Mouse (Mus musculus): Measurements from ENCODE around the gene Kcne1. TPM values are rescaled to one million over a fixed set of nuclear protein-coding genes. Genes with fewer than 3 reads are reported as not detected.

Gene Kcne1
- total and polyA plus RNA-seq, 3 experiments = not detected

- TF ChIP-seq CTCF (IDR thresholded peaks at IDR 0.05 in 2 of 3, conservative IDR thresholded peaks at IDR 0.05 in 1 of 3; ENCODE audit: control insufficient read depth in 1 of 3, insufficient read depth in 1 of 3, low read depth in 2 of 3, low read length in 3 of 3, poor library complexity in 1 of 3, severe bottlenecking in 1 of 3) = peak in 2 of 3 experiments; percentile 3 to 8; a peak in 1 of 6 replicates
- no peak for TF ChIP-seq BHLHE40 (IDR thresholded peaks at IDR 0.05; ENCODE audit: borderline replicate concordance, low read depth, low read length)
- Histone ChIP-seq H3K36me3 (ENCODE audit: control insufficient read depth in 1 of 2, insufficient read depth in 2 of 2, low read length in 2 of 2) (no peaks in the 10 kb centered on the region), H3K9ac (ENCODE audit: control insufficient read depth, low read depth, low read length, poor library complexity, severe bottlenecking) (no peak overlapping the region), H3K27ac (ENCODE audit: control insufficient read depth, low read depth, low read length) (no peak overlapping the region), H3K27me3 (ENCODE audit: control insufficient read depth in 1 of 2, insufficient read depth in 2 of 2, low read length in 2 of 2) (peaks cover 0 to under 1% of the 10 kb centered on the region in 2 experiments; a peak in 3 of 4 replicates), H3K9me3 (replicated peaks; ENCODE audit: insufficient read depth, low read length) (no peaks in the 10 kb centered on the region), H3K4me1 (ENCODE audit: control insufficient read depth in 1 of 2, insufficient read depth in 2 of 2, low read length in 2 of 2) (no peaks in the 10 kb centered on the region), H3K4me3 (ENCODE audit: control insufficient read depth in 1 of 2, insufficient read depth in 1 of 2, low read depth in 2 of 2, low read length in 2 of 2) (no peak overlapping the region), H3K79me2 (ENCODE audit: control insufficient read depth, insufficient read depth, low read length, poor library complexity) (no peaks in the 10 kb centered on the region)
- DNase-seq (ENCODE audit: low read depth, low spot score) = no peak
These were observed 24.7 kb downstream of the Kcne1 start for GRCm38 (mm10) chr16:92334600-92334999.

GRCm38 (mm10) chr16:92330966-92331365, 28.3 kb downstream of the Kcne1 start:
- DNase-seq (ENCODE audit: low read depth, low spot score) = no peak
- no peak overlapping the region for H3K4me3 ChIP-seq (ENCODE audit: control insufficient read depth in 1 of 2, insufficient read depth in 1 of 2, low read depth in 2 of 2, low read length in 2 of 2)

GRCm38 (mm10) chr16:92327911-92328310, 31.4 kb downstream of the Kcne1 start:
- no peak for DNase-seq (ENCODE audit: low read depth, low spot score)
- H3K79me2 ChIP-seq (ENCODE audit: control insufficient read depth, insufficient read depth, low read length, poor library complexity) = no peaks in the 10 kb centered on the region
- H3K27me3 ChIP-seq (ENCODE audit: control insufficient read depth in 1 of 2, insufficient read depth in 2 of 2, low read length in 2 of 2) = peaks cover 7 to 18% of the 10 kb centered on the region in 2 experiments
- no peaks in the 10 kb centered on the region for H3K36me3 ChIP-seq (ENCODE audit: control insufficient read depth in 1 of 2, insufficient read depth in 2 of 2, low read length in 2 of 2)
- no peak overlapping the region for H3K4me3 ChIP-seq (ENCODE audit: control insufficient read depth in 1 of 2, insufficient read depth in 1 of 2, low read depth in 2 of 2, low read length in 2 of 2)
- H3K4me1 ChIP-seq (ENCODE audit: control insufficient read depth in 1 of 2, insufficient read depth in 2 of 2, low read length in 2 of 2) = no peaks in the 10 kb centered on the region
- H3K9ac ChIP-seq (ENCODE audit: control insufficient read depth, low read depth, low read length, poor library complexity, severe bottlenecking) = no peak overlapping the region
- TF ChIP-seq GABPA (IDR thresholded peaks at IDR 0.05; ENCODE audit: low read depth, low read length) (no peak), ZC3H11A (IDR thresholded peaks at IDR 0.05; ENCODE audit: low read depth, low read length) (no peak), ELF1 (IDR thresholded peaks at IDR 0.05; ENCODE audit: low read depth, low read length) (no peak), EP300 (IDR thresholded peaks at IDR 0.05; ENCODE audit: low read depth in 1 of 2, low read length in 2 of 2) (no peak), E2F4 (IDR thresholded peaks at IDR 0.05; ENCODE audit: borderline replicate concordance, low read depth, low read length) (no peak), ZMIZ1 (IDR thresholded peaks at IDR 0.05; ENCODE audit: low read depth, low read length) (no peak), MXI1 (IDR thresholded peaks at IDR 0.05; ENCODE audit: low read depth, low read length) (no peak), MEF2A (IDR thresholded peaks at IDR 0.05; ENCODE audit: extremely low read depth, insufficient replicate concordance, low read depth, low read length, poor library complexity, severe bottlenecking) (no peak), MAFK (IDR thresholded peaks at IDR 0.05; ENCODE audit: borderline replicate concordance, low read depth, low read length) (no peak), USF1 (IDR thresholded peaks at IDR 0.05; ENCODE audit: low read depth, low read length) (no peak), HCFC1 (IDR thresholded peaks at IDR 0.05; ENCODE audit: low read depth, low read length) (no peak), ETS1 (IDR thresholded peaks at IDR 0.05; ENCODE audit: low read depth, low read length) (no peak), NRF1 (IDR thresholded peaks at IDR 0.05; ENCODE audit: insufficient read depth, low read depth, low read length, poor library complexity, severe bottlenecking) (no peak), CHD2 (IDR thresholded peaks at IDR 0.05; ENCODE audit: low read length) (no peak), TBP (IDR thresholded peaks at IDR 0.05; ENCODE audit: low read depth, low read length) (no peak), POLR2A (IDR thresholded peaks at IDR 0.05; ENCODE audit: control insufficient read depth in 1 of 2, insufficient read depth in 1 of 2, low read depth in 1 of 2, low read length in 2 of 2, poor library complexity in 1 of 2) (no peak)
- no peaks in the 10 kb centered on the region for H3K9me3 ChIP-seq (replicated peaks; ENCODE audit: insufficient read depth, low read length)
- H3K27ac ChIP-seq (ENCODE audit: control insufficient read depth, low read depth, low read length) = no peak overlapping the region

More at GRCm38 (mm10) chr16:92330966-92331365, 28.3 kb downstream of the Kcne1 start:
- Histone ChIP-seq H3K79me2 (ENCODE audit: control insufficient read depth, insufficient read depth, low read length, poor library complexity) (no peaks in the 10 kb centered on the region), H3K9ac (ENCODE audit: control insufficient read depth, low read depth, low read length, poor library complexity, severe bottlenecking) (no peak overlapping the region), H3K27me3 (ENCODE audit: control insufficient read depth in 1 of 2, insufficient read depth in 2 of 2, low read length in 2 of 2) (peaks cover 7 to 14% of the 10 kb centered on the region in 2 experiments), H3K27ac (ENCODE audit: control insufficient read depth, low read depth, low read length) (no peak overlapping the region), H3K4me1 (ENCODE audit: control insufficient read depth in 1 of 2, insufficient read depth in 2 of 2, low read length in 2 of 2) (no peaks in the 10 kb centered on the region), H3K36me3 (ENCODE audit: control insufficient read depth in 1 of 2, insufficient read depth in 2 of 2, low read length in 2 of 2) (no peaks in the 10 kb centered on the region), H3K9me3 (replicated peaks; ENCODE audit: insufficient read depth, low read length) (no peaks in the 10 kb centered on the region)
- TF ChIP-seq MEF2A (IDR thresholded peaks at IDR 0.05; ENCODE audit: extremely low read depth, insufficient replicate concordance, low read depth, low read length, poor library complexity, severe bottlenecking) (no peak), CHD2 (IDR thresholded peaks at IDR 0.05; ENCODE audit: low read length) (no peak)
